17 mouse cellular contexts compared by ENCODE assay signal in genomic region chr7:108965968-108966367, GRCm38 (mm10). TPM values are rescaled to one million over a fixed set of nuclear protein-coding genes. Genes with fewer than 3 reads are reported as not detected.
DNase-seq lines count a peak whose midpoint lies in the region; ATAC-seq and TF ChIP-seq lines count a peak whose summit lies in the region.
"Had no signal": no experiment of that assay in that cellular context is flagged by ENCODE, and none has a peak within 500 bp of the region (broad histone marks: within the 10 kb centered on the region; RNA-seq: fewer than 3 reads in every experiment).

No protein-coding gene starts in this region.

- no peaks in the 10 kb centered on the region for H3K4me1 ChIP-seq in intestine, postnatal 0 days (replicated peaks; ENCODE audit: control insufficient read depth, insufficient read depth, low read length)
- H3K4me1 ChIP-seq in intestine, embryonic 16.5 days (ENCODE audit: control insufficient read depth, insufficient read depth, low read length): no peaks in the 10 kb centered on the region
- H3K4me1 ChIP-seq in neural tube, embryonic 12.5 days: peaks cover 5% of the 10 kb centered on the region; the same call in 1 of the 2 replicates
- H3K4me1 ChIP-seq: liver, embryonic 15.5 days; stomach, embryonic 15.5 days had no signal

- no peak overlapping the region for H3K4me3 ChIP-seq in intestine, postnatal 0 days (ENCODE audit: low read depth, low read length)
- no peak overlapping the region for H3K4me3 ChIP-seq in intestine, embryonic 16.5 days (ENCODE audit: low read length)
- no peak overlapping the region for H3K4me3 ChIP-seq in neural tube, embryonic 12.5 days
- H3K4me3 ChIP-seq: liver, embryonic 15.5 days; stomach, embryonic 15.5 days had no signal

- 26% methylated on average over 2 of the region's 2 CpGs for WGBS in intestine, postnatal 0 days
- WGBS in intestine, embryonic 16.5 days: 16% methylated on average over 2 of the region's 2 CpGs
- 51% methylated on average over 2 of the region's 2 CpGs for WGBS in neural tube, embryonic 12.5 days

- no peak for ATAC-seq in intestine, postnatal 0 days
- ATAC-seq in intestine, embryonic 16.5 days: no peak
- 0 out of 2 replicates have a peak, but pooled peaks have one; percentile 14 for ATAC-seq in neural tube, embryonic 12.5 days (ENCODE audit: low FRiP score, low read depth)

- no peaks in the 10 kb centered on the region for H3K27me3 ChIP-seq in intestine, postnatal 0 days (replicated peaks; ENCODE audit: control insufficient read depth, insufficient read depth, low read length)
- H3K27me3 ChIP-seq in intestine, embryonic 16.5 days (replicated peaks; ENCODE audit: control insufficient read depth, insufficient read depth, low read length): no peaks in the 10 kb centered on the region
- peaks cover 6% of the 10 kb centered on the region for H3K27me3 ChIP-seq in neural tube, embryonic 12.5 days (replicated peaks)
- H3K27me3 ChIP-seq: liver, embryonic 15.5 days; stomach, embryonic 15.5 days had no signal

- no peaks in the 10 kb centered on the region for H3K36me3 ChIP-seq in intestine, postnatal 0 days (ENCODE audit: control insufficient read depth, insufficient read depth)
- H3K36me3 ChIP-seq in intestine, embryonic 16.5 days (ENCODE audit: control insufficient read depth, insufficient read depth, low read length): no peaks in the 10 kb centered on the region
- H3K36me3 ChIP-seq in neural tube, embryonic 12.5 days: no peaks in the 10 kb centered on the region
- H3K36me3 ChIP-seq: liver, embryonic 15.5 days; stomach, embryonic 15.5 days had no signal

- no peak overlapping the region for H3K4me2 ChIP-seq in intestine, postnatal 0 days (replicated peaks; ENCODE audit: low read depth)
- H3K4me2 ChIP-seq in intestine, embryonic 16.5 days (ENCODE audit: low read depth, low read length): no peak overlapping the region
- no peak overlapping the region for H3K4me2 ChIP-seq in neural tube, embryonic 12.5 days (replicated peaks)
- H3K4me2 ChIP-seq: liver, embryonic 15.5 days; stomach, embryonic 15.5 days had no signal

- H3K27ac ChIP-seq in intestine, postnatal 0 days (ENCODE audit: low read depth, low read length): no peak overlapping the region
- H3K27ac ChIP-seq in intestine, embryonic 16.5 days (ENCODE audit: low read length): no peak overlapping the region
- no peak overlapping the region for H3K27ac ChIP-seq in neural tube, embryonic 12.5 days
- H3K27ac ChIP-seq: liver, embryonic 15.5 days; stomach, embryonic 15.5 days had no signal

- peak; percentile 49 for TF ChIP-seq CTCF in intestine, postnatal 0 days (IDR thresholded peaks at IDR 0.05; ENCODE audit: low read depth)

- no peak overlapping the region for H3K9ac ChIP-seq in intestine, postnatal 0 days (ENCODE audit: low read depth, low read length)
- H3K9ac ChIP-seq in intestine, embryonic 16.5 days (ENCODE audit: low read depth, low read length): no peak overlapping the region
- H3K9ac ChIP-seq in neural tube, embryonic 12.5 days: no peak overlapping the region
- H3K9ac ChIP-seq: liver, embryonic 15.5 days; stomach, embryonic 15.5 days had no signal

- DNase-seq in neural tube, embryonic 10.5 days (ENCODE audit: extremely low spot score, low spot score): no peak
- DNase-seq in ZHBTc4 (ENCODE audit: low read depth, low spot score): peak; percentile 26
- DNase-seq in retina, embryonic 14.5 days (ENCODE audit: low spot score): peak; percentile 41
- DNase-seq in adrenal gland, postnatal 14 days: no peak
- no peak for DNase-seq in spleen, postnatal 4 days (ENCODE audit: low spot score in 2 of 2)
- DNase-seq: cerebellum, postnatal 14 days; heart, adult 11 months; heart, postnatal 14 days; kidney, adult 2 months; right cerebral cortex, adult 18-20 months had no signal

- no peaks in the 10 kb centered on the region for H3K9me3 ChIP-seq in intestine, postnatal 0 days (ENCODE audit: control insufficient read depth)
- H3K9me3 ChIP-seq in intestine, embryonic 16.5 days (ENCODE audit: control insufficient read depth, low read length): no peaks in the 10 kb centered on the region
- no peaks in the 10 kb centered on the region for H3K9me3 ChIP-seq in neural tube, embryonic 12.5 days
- H3K9me3 ChIP-seq: liver, embryonic 15.5 days; stomach, embryonic 15.5 days had no signal

RNA-seq across cellular contexts. Expression of gene Tub, which starts 15.8 kb away (rescaled TPM):
- polyA plus RNA-seq in intestine, postnatal 0 days (2015; fragmentation: Nextera tagmentation; extraction: Ambion mirVana): 1.1 and 1.4 TPM in 2 replicates
- 1.8 and 1.9 TPM in 2 replicates for polyA plus RNA-seq in intestine, embryonic 16.5 days (2015; fragmentation: Nextera tagmentation; extraction: Ambion mirVana)
- polyA plus RNA-seq in neural tube, embryonic 12.5 days (2016; fragmentation: Nextera tagmentation; extraction: Ambion mirVana): 32.8 and 36.0 TPM in 2 replicates
- 26.7 and 33.3 TPM in 2 replicates for total RNA-seq in adrenal gland, postnatal 14 days (2021)

RNA-seq across cellular contexts. Expression of gene Eif3f, which starts 31.8 kb away (rescaled TPM):
- polyA plus RNA-seq in intestine, postnatal 0 days (2015; fragmentation: Nextera tagmentation; extraction: Ambion mirVana): 57.5 and 64.5 TPM in 2 replicates
- 68.2 TPM in 2 replicates for polyA plus RNA-seq in intestine, embryonic 16.5 days (2015; fragmentation: Nextera tagmentation; extraction: Ambion mirVana)
- 85.9 and 87.7 TPM in 2 replicates for polyA plus RNA-seq in neural tube, embryonic 12.5 days (2016; fragmentation: Nextera tagmentation; extraction: Ambion mirVana)
- total RNA-seq in adrenal gland, postnatal 14 days (2021): 138 and 156 TPM in 2 replicates

RNA-seq across cellular contexts. Expression of gene Nlrp10, which starts 36.0 kb away (rescaled TPM):
- polyA plus RNA-seq in intestine, postnatal 0 days (2015; fragmentation: Nextera tagmentation; extraction: Ambion mirVana): 0.04 and 0.07 TPM in 2 replicates
- polyA plus RNA-seq in intestine, embryonic 16.5 days (2015; fragmentation: Nextera tagmentation; extraction: Ambion mirVana): 0.06 TPM in 1 of 2 replicates, not detected in the other
- polyA plus RNA-seq in neural tube, embryonic 12.5 days (2016; fragmentation: Nextera tagmentation; extraction: Ambion mirVana): not detected in 2 replicates
- 0.41 TPM in 2 replicates for total RNA-seq in adrenal gland, postnatal 14 days (2021)
- polyA plus RNA-seq: forebrain, embryonic 16.5 days; neural tube, embryonic 11.5 days had no signal

Comparison
In these comparisons a context has a peak if more than half of its experiments do, and no peak if none do; other contexts are left out.
1. DNase-seq: peak in ZHBTc4 (single experiment) and retina, embryonic 14.5 days (single experiment); none in neural tube, embryonic 10.5 days (single experiment), adrenal gland, postnatal 14 days (single experiment) and spleen, postnatal 4 days (0 of 2).
2. RNA of gene Tub, which starts 15.8 kb away (polyA plus RNA-seq): 32.8 to 36.0 TPM in neural tube, embryonic 12.5 days; 1.8 to 1.9 TPM in intestine, embryonic 16.5 days and 1.1 to 1.4 TPM in intestine, postnatal 0 days; every median in the first group is over 10 times any median in the second.